Mouse (Mus musculus): ENCODE measurements around the gene Hsd17b11. TPM values are rescaled to one million over a fixed set of nuclear protein-coding genes. Genes with fewer than 3 reads are reported as not detected.

Hsd17b11 gene
- polyA plus RNA-seq, 2 experiments = 2.6 to 7.9 TPM

DNA sequence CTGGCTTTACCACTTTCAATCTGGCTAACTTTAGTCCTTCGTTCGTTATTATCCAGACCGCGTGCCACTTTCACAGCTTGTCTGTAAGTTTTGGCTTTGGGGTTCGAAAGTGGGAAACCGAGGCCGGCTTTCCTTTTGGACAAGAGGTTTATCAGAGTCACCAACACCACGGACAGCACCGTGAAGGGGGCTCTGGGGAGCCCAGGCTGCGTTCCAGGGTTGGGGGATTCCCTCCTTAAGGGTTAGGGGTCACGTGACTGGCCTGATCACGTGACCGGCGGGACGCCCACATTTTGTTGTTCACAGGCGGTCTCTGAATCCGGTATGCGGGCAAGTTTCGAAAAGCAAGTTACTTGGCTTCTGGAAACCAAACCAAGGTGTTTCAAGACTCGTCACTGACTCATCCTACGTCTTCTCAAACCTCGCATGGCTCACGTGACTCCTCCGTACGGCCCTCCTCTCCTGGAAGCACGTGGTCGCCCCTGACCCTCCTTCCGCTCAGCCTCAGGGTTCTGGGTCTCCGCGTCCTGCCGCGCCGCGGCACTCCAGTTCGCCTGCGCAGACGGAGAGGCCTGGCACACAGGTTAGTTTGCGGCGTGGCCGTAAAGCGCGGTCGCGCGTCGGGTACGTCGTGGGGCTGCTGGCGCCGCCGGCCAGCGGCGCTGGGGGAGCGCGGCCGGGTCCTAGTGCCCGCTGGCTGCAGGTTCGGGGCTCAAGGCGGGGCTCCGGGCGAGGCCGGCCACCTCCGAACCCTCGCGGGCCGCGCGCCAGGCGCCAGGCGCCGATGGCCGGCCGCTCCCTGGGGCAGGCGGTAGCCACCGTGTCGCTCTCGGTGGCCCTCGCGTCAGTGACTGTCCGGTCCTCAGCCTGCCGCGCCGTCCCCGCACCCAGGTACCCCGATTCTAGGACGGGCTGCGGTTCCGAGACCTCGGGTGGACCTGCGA is 24.8 kb upstream of the Hsd17b11 start, which contains the start of gene Nudt9:
Gene Nudt9, plus strand, starts transcription at position 51 of the 944 bp plus-strand sequence.
- H3K27ac ChIP-seq = peak within 1 kb of the TSS; percentile 84
- no peaks in the 10 kb centered on the region for H3K9me3 ChIP-seq (ENCODE audit: control insufficient read depth, low read length)
- peaks cover 19 to 38% of the 10 kb centered on the region in 2 experiments for H3K4me1 ChIP-seq (replicated peaks; ENCODE audit: control insufficient read depth in 2 of 2, insufficient read depth in 2 of 2, low read length in 1 of 2)
- TF ChIP-seq EP300 (IDR thresholded peaks at IDR 0.05; ENCODE audit: low read depth) (peak; percentile 24), CTCF (IDR thresholded peaks at IDR 0.05; ENCODE audit: low read depth) (peak; percentile 25; the same call in 1 of the 2 replicates)
- peak within 1 kb of the TSS; percentile 63 to 72 for H3K4me3 ChIP-seq (ENCODE audit: insufficient read depth in 1 of 2, low read depth in 2 of 2, low read length in 2 of 2)
- H3K27me3 ChIP-seq (ENCODE audit: control insufficient read depth, insufficient read depth, low read length) = no peaks in the 10 kb centered on the region
- H3K9ac ChIP-seq (replicated peaks) = peak within 1 kb of the TSS; percentile 87
- ATAC-seq (ENCODE audit: insufficient read depth) (peak; percentile 92), DNase-seq (ENCODE audit: low read depth in 3 of 3, low spot score in 3 of 3) (peak; percentile 92 to 93 (median 92))
- H3K4me2 ChIP-seq (ENCODE audit: low read depth) = peak within 1 kb of the TSS; percentile 70
- H3K36me3 ChIP-seq (replicated peaks; ENCODE audit: control insufficient read depth, insufficient read depth, low read depth) = peaks cover 11% of the 10 kb centered on the region
- WGBS (ENCODE audit: insufficient replicate concordance) = 4% methylated on average over 86 of the region's 90 CpGs

DNA sequence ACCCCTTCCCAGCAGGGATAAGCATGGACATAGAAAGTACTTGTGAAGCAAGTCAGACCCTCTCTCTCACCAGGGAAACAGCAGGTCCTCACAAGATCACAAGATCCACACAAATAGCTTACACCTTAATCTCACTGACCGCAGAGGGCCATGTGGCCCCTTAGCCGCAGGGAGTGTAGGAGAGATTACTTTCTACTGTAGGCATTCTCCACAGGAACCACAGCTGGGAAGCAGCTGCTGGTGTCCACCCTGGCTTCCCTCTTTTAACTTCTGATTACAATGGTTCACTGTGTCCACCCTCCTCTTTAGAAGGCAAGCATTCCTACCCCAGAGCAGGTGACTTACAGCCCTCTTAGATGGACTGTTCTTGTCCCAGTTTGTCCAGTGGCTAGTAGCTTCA is 22.0 kb upstream of the Hsd17b11 start:
- Histone ChIP-seq H3K4me2 (ENCODE audit: low read depth) (peak overlapping the region; percentile 35; the same call in 1 of the 2 replicates), H3K4me1 (replicated peaks; ENCODE audit: control insufficient read depth in 2 of 2, insufficient read depth in 2 of 2, low read length in 1 of 2) (peaks cover 19 to 40% of the 10 kb centered on the region in 2 experiments), H3K9me3 (ENCODE audit: control insufficient read depth, low read length) (no peaks in the 10 kb centered on the region), H3K36me3 (replicated peaks; ENCODE audit: control insufficient read depth, insufficient read depth, low read depth) (no peaks in the 10 kb centered on the region), H3K4me3 (ENCODE audit: insufficient read depth in 1 of 2, low read depth in 2 of 2, low read length in 2 of 2) (no peak overlapping the region), H3K27ac (peak overlapping the region; percentile 26; the same call in 1 of the 2 replicates), H3K27me3 (ENCODE audit: control insufficient read depth, insufficient read depth, low read length) (no peaks in the 10 kb centered on the region), H3K9ac (replicated peaks) (peak overlapping the region; percentile 24; the same call in 1 of the 2 replicates)
- 36% methylated on average over 2 of the region's 2 CpGs for WGBS (ENCODE audit: insufficient replicate concordance)
- TF ChIP-seq CTCF (IDR thresholded peaks at IDR 0.05; ENCODE audit: low read depth) (no peak), EP300 (IDR thresholded peaks at IDR 0.05; ENCODE audit: low read depth) (peak; percentile 57)
- ATAC-seq (ENCODE audit: insufficient read depth) = peak; percentile 4; the same call in 1 of the 2 replicates
- DNase-seq (ENCODE audit: low read depth in 3 of 3, low spot score in 3 of 3) = no peak

DNA sequence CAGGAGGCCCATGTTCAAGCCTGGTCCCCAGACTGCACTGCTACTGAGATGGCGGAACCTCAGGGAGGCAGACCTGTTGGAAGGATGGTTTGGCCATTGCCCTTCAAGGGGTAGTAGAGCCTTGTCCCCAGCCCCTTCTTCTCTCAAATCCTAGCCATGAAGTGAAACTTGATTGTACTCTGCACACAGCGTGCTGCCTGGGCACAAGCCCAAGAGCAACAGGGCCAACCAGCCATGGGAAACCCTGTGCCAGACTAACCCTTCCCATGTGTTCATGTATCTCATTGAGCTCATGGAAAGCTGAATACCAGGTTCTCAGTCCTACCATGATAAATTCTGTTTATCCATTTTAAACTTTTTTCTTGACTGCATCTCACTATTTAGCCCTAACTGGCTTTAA is 21.2 kb upstream of the Hsd17b11 start:
- Histone ChIP-seq H3K36me3 (replicated peaks; ENCODE audit: control insufficient read depth, insufficient read depth, low read depth) (no peaks in the 10 kb centered on the region), H3K9ac (replicated peaks) (no peak overlapping the region), H3K4me3 (ENCODE audit: insufficient read depth in 1 of 2, low read depth in 2 of 2, low read length in 2 of 2) (no peak overlapping the region), H3K27ac (no peak overlapping the region), H3K27me3 (ENCODE audit: control insufficient read depth, insufficient read depth, low read length) (no peaks in the 10 kb centered on the region), H3K4me2 (ENCODE audit: low read depth) (no peak overlapping the region), H3K9me3 (ENCODE audit: control insufficient read depth, low read length) (no peaks in the 10 kb centered on the region), H3K4me1 (replicated peaks; ENCODE audit: control insufficient read depth in 2 of 2, insufficient read depth in 2 of 2, low read length in 1 of 2) (peaks cover 15 to 35% of the 10 kb centered on the region in 2 experiments)
- no peak for DNase-seq (ENCODE audit: low read depth in 3 of 3, low spot score in 3 of 3)
- ATAC-seq (ENCODE audit: insufficient read depth) = no peak
- TF ChIP-seq CTCF (IDR thresholded peaks at IDR 0.05; ENCODE audit: low read depth) (no peak), EP300 (IDR thresholded peaks at IDR 0.05; ENCODE audit: low read depth) (no peak)
- WGBS (ENCODE audit: insufficient replicate concordance) = 90% methylated on average over 2 of the region's 2 CpGs

DNA sequence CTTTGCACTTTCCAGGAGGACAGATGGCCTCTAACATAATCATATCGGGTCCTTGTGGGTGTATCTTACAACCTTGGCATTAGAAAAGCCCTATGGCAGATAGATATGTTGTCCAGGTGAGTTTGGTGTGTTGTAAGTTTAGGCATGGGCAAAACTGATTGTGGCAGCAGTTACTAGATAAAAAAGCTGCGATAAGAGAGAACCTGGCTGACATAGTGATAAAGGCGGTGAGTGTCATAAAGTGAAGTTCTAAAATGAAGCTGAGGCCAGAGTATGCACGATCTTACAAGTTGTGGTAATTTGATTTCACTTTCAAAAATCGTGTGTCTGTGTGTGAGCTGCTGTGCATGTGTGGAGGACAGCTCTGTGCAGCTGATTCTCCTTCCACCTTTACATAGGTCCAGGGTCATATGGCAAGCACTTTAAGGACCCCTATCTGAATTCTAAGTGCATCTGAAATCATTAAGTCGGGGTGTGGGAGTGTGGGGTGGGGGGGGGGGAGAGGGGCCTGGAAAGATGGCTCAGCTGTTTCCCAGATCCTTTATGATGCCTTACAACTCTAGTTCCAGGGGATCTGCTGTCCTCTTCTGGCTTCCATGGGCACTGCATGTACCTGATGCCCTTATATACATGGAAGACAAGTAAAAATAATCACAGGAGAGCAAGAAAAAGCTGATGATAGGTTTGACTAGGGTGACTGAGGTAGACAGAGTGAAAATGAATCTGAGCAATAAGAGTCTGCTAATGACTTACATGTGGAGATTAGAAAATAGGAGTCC is 17.6 kb upstream of the Hsd17b11 start:
- DNase-seq (ENCODE audit: low read depth in 3 of 3, low spot score in 3 of 3) (no peak), ATAC-seq (ENCODE audit: insufficient read depth) (no peak)
- Histone ChIP-seq H3K4me1 (replicated peaks; ENCODE audit: control insufficient read depth in 2 of 2, insufficient read depth in 2 of 2, low read length in 1 of 2) (peaks cover 8 to 20% of the 10 kb centered on the region in 2 experiments), H3K36me3 (replicated peaks; ENCODE audit: control insufficient read depth, insufficient read depth, low read depth) (no peaks in the 10 kb centered on the region), H3K4me3 (ENCODE audit: insufficient read depth in 1 of 2, low read depth in 2 of 2, low read length in 2 of 2) (no peak overlapping the region), H3K27ac (no peak overlapping the region), H3K9me3 (ENCODE audit: control insufficient read depth, low read length) (no peaks in the 10 kb centered on the region), H3K9ac (replicated peaks) (no peak overlapping the region), H3K4me2 (ENCODE audit: low read depth) (no peak overlapping the region), H3K27me3 (ENCODE audit: control insufficient read depth, insufficient read depth, low read length) (no peaks in the 10 kb centered on the region)
- 29% methylated on average over 6 of the region's 6 CpGs for WGBS (ENCODE audit: insufficient replicate concordance)
- TF ChIP-seq CTCF (IDR thresholded peaks at IDR 0.05; ENCODE audit: low read depth) (peak; percentile 64), EP300 (IDR thresholded peaks at IDR 0.05; ENCODE audit: low read depth) (no peak)
